Mouse (Mus musculus) left cerebral cortex, adult 8-10 months (tissue): Measurements from ENCODE around the gene Nckap1l. TPM values are rescaled to one million over a fixed set of nuclear protein-coding genes. Genes with fewer than 3 reads are reported as not detected.
"Not testable (repeated sequence)": the region's sequence is repeated elsewhere in the genome, so short reads cannot be mapped to it uniquely, and the experiment has no call there.

ENCODE experiments used
- DNase-seq, 2 experiments: peaks; one replicate each; pipeline ENCODE4 v3.0.0; 2022; ENCODE audit warnings: low spot score in 2 of 2
- total RNA-seq, 4 experiments: library from RNA; stranded (reverse); gene quantifications; 2 replicates each; pipeline ENCODE4 v1.2.4; 2022

Nckap1l gene
- total RNA-seq = 10 to 100 TPM in 2 of 4 experiments, 1 to 10 TPM in 2; 8.7 to 19.2 (median 13.3) TPM

DNA sequence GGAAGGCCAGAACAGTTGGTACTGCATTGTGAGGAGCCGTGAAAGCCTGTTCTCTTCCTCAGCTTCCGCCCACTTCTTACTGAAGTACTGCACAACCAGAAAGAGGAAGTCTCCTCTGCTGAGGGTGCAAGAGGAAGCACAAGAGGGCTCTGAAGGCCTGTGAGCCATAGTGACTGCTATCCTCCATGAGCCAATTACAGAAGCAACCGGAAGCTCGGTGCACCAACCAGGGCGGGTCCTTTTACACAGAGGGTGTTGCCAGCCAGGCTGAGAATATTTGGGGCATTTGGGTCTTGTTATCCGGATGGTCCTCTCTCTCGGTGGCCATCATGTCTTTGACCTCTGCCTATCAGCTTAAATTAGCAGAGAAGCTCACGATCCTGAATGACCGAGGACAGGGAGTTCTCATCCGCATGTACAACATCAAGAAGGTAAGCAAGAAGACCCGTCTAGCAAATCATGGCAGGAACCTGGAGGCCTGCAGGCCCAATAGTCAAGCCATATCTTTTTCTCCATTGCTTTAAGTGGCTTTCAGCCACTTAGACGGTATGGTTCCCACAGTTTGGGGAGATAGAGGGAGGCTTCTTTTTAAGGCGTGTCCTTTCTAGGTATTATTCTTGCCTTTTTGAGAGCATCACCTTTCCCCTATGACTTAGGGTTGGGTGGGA is at the start of gene Nckap1l:
Gene Nckap1l, plus strand, starts transcription at position 244 of the 668 bp plus-strand sequence.
- DNase-seq = peak in 1 of 2 experiments; percentile 24

- DNase-seq = not testable (repeated sequence)
Observed at GRCm38 (mm10) chr15:103405586-103405985, 48.0 kb upstream of the Nckap1l start.

DNA sequence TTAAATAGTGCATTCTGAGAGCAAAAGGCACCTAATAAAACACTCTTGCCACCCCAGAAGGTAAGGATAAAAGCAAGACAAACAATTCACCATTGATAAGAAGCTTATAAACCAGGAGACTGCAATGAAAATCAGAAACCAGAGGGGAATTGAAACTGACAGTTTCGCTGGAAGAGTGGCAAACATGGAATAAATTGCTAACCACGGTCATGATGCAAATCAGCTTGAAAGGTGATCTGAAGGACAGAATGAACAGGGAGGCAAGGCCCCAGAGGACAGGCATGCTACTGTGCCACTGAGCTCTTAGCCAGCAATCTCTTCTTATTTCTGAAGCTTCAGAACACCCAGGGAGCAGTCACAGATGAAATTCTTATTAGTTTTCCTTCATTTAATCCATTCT is 26.6 kb upstream of the Nckap1l start:
- no peak for DNase-seq

DNA sequence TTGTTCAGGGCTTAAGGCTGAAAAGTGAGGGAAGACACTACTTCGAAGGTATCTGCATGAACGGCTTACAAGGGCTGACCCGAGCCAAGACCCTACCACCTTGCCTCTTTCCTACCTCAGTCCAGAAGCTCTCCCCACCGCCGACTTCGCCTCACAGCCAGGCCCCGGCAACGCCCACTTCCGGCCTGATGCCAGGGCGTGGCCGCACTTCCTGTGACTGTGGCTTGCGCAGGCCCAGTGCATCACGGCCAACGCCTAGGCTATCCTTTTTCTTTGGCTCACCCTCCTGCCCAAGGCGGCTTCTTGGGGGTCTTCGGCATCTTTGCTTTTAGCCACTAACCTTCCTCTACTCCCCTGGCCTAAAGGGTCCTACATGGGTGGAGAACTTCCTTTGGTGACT is 23.4 kb upstream of the Nckap1l start, which contains the start of gene Gtsf1:
Gene Gtsf1, minus strand, starts transcription at position 230 of the 400 bp plus-strand sequence.
- no peak for DNase-seq

GRCm38 (mm10) chr15:103445966-103446365 is 7.6 kb upstream of the Nckap1l start:
- DNase-seq = not testable (repeated sequence)

DNA sequence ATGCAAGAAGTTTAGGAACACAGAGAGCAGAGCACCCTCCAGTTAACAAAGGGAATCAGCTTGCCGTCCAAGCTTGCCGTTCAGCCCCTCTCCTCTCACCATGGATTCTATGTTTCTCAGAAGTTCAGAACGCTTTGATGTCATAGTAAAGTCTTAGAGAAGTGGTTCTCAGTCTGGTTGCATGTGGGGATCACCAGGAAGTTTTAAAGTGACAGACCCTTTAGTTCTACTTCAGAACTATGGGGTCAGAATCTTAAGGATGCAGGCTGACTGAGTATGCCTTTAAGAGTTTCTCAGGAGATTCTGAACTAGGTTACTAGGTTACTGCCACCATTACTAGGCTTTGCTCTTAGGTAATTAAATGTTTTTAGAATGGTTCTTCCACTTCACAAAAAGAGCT is 5.2 kb upstream of the Nckap1l start, which contains the start of gene Gtsf2:
Gene Gtsf2, minus strand, starts transcription at position 101 of the 400 bp plus-strand sequence.
- DNase-seq = no peak

GRCm38 (mm10) chr15:103454449-103454848 is 855 bp downstream of the Nckap1l start:
- DNase-seq = no peak

DNA sequence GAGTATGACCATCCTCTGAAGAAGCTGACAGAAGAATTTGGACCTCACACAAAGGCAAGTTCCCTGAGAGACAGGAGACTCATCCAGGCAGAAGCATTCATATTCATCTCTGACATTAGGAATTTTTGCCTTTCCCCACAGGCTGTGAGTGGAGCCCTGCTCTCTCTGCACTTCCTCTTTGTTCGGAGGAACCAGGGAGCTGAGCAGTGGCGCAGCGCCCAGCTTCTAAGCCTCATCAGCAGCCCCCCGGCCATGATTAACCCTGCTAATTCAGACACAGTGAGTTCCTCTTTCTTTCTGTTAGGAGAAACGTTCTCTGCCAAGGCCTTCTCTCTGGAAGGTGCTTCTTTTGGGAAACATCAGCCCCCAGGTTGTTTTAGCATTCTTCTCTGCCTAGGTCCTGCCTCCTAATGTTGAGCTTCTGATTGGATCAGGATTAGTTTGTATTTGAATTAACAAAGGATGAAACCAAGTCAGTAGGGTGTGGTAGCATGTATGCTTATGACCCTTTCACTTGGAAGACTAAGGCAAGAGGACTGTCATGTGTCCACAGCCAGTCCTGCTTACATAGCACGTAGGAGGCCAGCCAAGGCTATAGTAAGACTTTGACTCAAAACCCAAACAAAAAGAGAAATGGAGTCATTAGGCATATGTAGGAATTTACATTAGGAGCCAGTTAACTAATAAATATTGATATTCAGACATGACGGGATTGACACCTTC is 9.1 kb downstream of the Nckap1l start:
- DNase-seq = no peak

DNA sequence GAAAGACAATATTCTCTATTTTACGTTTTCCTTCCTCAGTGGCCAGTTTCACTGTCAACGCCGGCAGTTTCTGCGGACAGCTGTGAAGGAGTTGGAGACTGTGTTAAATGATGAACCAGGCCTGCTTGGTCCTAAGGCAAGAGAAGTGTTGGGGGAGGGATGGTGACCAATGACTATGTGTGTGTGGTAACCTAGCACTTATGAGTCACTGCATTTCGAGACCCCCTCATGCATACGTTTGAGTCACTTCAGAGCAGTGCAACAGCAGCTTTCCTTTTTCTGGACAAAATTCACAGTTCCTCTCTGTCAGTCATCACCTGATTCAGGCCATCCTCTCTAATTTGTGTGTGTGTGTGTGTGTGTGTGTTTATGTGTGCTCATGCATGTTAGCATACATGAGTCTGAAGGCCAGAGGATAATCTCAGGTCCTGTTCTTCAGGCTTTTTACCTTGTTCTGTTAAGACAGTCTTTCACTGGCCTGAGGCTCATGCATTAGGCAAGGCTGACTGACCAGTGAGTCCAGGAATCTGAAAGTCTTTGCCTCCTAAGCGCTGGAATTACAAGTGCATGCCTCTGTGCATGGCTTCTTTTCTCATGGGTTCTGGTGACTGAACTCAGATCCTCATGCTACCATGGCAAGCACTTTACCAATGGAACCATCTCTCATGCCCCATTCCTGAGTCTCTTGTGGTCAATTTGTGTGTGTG is 18.0 kb downstream of the Nckap1l start:
- no peak for DNase-seq

DNA sequence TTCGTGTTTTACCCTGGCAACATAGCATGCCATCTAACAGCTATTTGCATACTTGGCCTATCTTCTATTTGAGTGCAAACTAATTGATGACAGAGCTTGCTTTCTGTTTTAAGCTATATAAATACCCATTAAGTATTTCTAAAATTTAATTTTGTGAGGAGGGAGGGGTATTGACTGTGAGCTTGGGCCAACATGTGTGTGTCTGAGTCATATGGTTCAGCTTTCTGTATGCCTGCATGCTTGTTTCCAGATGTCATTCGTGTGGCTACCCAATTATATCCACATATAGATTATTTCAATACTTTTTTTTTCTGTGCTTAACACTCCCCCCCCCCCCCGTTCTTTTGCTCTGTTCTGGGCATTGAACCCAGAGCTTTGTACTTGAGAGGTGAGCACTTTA is 18.7 kb downstream of the Nckap1l start:
- DNase-seq = no peak

- DNase-seq = no peak
Observed at GRCm38 (mm10) chr15:103473182-103473581, 19.6 kb downstream of the Nckap1l start.

DNA sequence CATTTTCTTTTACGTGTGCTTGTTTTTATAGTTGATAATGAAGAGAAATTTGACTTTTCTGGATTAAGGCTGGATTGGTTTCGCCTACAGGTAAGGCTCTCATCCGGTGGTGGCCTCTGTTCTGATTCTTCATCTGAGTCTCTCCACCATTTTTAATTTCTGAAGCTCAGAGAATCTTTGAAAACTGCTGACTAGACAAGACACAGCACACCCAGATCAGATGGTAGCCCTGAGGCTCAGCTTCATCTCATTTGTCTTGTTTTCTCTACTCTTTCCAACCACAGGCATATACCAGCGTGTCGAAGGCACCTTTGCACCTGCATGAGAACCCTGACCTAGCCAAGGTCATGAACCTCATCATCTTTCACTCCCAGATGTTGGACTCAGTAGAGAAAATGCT is 20.2 kb downstream of the Nckap1l start:
- DNase-seq = no peak

DNA sequence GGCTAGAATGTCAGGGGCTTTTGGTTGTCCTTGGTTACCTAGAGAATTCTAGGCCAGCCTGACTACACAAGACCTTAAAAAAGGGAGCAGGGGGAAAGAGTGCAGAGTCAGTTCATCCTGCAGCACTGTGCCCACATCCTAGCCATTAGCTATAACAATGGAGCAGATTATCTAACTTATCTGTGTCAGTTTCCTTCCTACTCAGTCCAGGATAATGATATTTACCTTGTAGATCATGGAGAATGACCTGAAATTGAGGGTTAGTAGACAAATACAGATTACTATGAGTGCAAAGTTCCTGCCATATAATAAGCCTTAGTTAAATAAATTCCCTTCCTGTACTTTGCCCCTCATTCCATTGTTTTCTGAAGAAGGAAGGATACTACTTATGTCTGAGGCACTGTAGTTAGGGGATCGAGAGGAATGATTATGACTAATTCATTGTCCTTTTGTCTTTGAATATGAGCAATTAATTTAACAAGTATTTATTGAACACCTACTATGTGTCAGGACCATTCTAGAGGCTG is 25.5 kb downstream of the Nckap1l start:
- DNase-seq = no peak

GRCm38 (mm10) chr15:103480129-103480528 is 26.5 kb downstream of the Nckap1l start:
- no peak for DNase-seq

GRCm38 (mm10) chr15:103482488-103482887 is 28.9 kb downstream of the Nckap1l start:
- DNase-seq = no peak

DNA sequence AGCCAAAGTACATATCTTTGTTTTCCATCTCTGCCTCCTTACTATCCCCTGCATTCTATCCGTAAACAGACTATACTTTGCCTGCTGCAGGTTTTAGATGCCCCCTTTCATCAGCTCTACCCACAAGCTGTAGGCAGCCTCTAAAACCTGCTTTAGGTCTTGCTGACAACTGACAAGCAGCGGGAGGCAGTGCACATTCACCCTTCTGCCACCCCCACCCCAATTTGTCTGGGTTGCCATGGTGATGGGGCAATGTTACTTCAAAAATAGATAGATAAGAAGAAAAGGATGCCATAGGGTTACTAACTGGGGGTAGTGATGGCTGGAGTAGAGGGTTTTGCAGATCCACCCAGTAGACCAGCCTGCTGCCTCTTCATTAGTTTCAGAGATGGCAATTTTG is 30.9 kb downstream of the Nckap1l start:
- DNase-seq = no peak

DNA sequence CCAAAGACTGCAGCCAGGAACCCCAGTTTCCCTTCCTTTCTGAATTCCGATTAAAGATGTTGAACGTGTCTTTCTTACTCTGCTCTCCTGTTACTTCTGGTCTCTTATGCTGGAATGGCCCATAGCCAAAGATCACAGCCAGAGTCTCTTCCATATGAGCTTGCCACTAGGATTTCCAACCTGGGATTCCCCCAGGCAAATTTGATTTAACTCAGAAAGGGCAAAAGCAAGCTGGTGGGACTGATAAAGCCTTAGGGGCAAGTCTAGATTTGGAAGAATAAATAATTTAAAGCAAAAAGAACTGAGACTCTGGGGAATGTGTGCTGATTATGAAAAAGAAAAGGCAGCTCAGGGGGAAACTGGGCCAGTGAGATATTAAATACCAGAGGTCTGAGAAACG is 31.5 kb downstream of the Nckap1l start:
- DNase-seq = no peak

GRCm38 (mm10) chr15:103486658-103487057 is 33.1 kb downstream of the Nckap1l start:
- DNase-seq = no peak

- DNase-seq = no peak
Observed at GRCm38 (mm10) chr15:103488336-103488735, 34.7 kb downstream of the Nckap1l start.

GRCm38 (mm10) chr15:103496204-103497140 is 42.9 kb downstream of the Nckap1l start:
- no peak for DNase-seq

DNA sequence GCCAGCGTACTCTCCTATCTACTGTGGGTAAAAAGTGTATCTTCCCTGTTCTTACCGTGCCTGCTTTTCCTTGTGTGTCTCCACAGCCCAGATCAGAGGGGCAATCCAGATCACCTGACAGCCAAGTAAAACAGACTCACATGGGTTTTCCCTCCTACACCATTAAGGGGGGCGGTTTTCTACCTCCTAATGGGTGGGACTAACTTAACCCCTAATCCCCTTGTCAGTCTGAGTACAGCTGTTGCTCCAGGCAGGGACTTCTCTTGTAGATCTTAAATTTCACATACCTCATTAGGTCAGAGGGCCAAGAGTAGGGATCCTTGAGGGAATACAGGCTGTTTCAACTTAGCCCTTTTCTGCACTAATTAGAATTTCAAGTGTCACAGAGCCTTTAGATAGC is 44.6 kb downstream of the Nckap1l start:
- no peak for DNase-seq
